Mouse (Mus musculus) bone marrow macrophage, adult 2 months (primary cell): ENCODE measurements around the gene Ddb2. TPM values are rescaled to one million over a fixed set of nuclear protein-coding genes. Genes with fewer than 3 reads are reported as not detected.

Experiments used
- H3K27ac ChIP-seq: 2 replicates; pipeline ENCODE4 v1.5.1; 2012; ENCODE audit warnings: low read depth, low read length; ENCODE audit not compliant: insufficient read depth
- H3K4me1 ChIP-seq: 2 replicates; pipeline ENCODE4 v1.6.1; 2012; ENCODE audit warnings: low read length; ENCODE audit not compliant: control insufficient read depth, insufficient read depth
- H3K4me3 ChIP-seq: 2 replicates; pipeline ENCODE4 v1.5.1; 2012; ENCODE audit warnings: mild to moderate bottlenecking, low read length, moderate library complexity; ENCODE audit not compliant: insufficient read depth
- CTCF ChIP-seq: IDR thresholded peaks from 2 replicates; pipeline ENCODE4 v1.5.1; 2012; ENCODE audit warnings: low read depth, mild to moderate bottlenecking, low read length, moderate library complexity
- POLR2A ChIP-seq: IDR thresholded peaks from 2 replicates; pipeline ENCODE4 v1.6.1; 2012; ENCODE audit warnings: mild to moderate bottlenecking, low read depth, low read length, borderline replicate concordance
- polyA plus RNA-seq: library from polyadenylated mRNA; stranded (reverse); fragments of >200 nt; gene quantifications from 2 replicates; pipeline ENCODE4 v1.2.4, GENCODE M21; 2012; ENCODE audit not compliant: missing spikeins, insufficient read depth, insufficient read length

Ddb2 gene
- polyA plus RNA-seq, 1 experiment: 12.6 TPM

DNA sequence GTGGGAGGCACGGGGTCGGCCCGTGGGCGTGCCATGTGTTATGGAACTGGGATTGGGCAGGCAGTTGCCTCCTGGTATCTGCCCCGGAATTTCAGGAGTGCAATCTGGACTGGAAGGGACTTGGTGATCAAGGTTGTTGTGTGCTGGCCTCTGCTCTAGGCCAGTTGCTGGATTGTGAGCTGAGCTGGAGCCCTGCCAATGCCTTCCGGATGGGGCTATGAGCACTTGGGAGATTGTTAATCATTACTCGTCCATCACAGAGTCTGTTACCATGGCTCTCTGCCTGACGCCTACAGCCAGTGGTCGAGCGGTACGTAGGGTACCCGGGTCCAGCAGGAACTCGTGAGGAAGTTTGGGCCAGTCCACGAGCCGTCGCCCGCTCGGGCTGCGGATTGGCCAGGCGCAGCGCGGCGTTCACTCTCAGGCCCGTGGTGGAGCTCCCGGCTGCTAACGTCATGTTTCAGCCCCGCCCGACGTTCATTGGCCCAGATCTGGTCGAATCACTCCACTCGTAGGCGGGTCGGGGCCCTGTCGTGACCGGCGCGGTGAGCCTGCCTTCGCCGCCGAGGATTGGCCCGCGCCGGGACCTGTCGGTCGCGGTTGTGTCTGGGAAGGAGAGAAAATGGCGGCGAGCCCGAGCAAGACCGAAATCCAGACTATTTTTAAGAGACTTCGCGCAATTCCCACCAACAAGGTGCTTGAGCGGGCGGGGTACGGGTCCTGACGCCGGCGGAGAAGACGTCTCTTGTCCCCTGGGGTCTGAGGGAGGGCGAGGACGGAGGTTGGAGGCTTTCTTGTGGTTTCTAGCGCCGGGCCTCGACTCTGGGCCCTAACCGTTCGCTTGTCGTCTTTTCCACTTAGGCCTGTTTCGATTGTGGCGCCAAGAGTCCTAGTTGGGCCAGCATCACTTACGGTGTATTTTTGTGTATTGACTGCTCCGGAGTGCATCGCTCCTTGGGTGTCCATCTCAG lies 28.2 kb upstream of the Ddb2 start, which contains the start of gene Arfgap2:
Arfgap2 (plus strand) TSS at position 264 of the 971 bp plus-strand sequence.
- Histone ChIP-seq H3K27ac (peak within 1 kb of the TSS; percentile 80), H3K4me3 (peak within 1 kb of the TSS; percentile 84), H3K4me1 (peaks cover 10% of the 10 kb centered on the region)
- TF ChIP-seq CTCF (no peak), POLR2A (no peak)

DNA sequence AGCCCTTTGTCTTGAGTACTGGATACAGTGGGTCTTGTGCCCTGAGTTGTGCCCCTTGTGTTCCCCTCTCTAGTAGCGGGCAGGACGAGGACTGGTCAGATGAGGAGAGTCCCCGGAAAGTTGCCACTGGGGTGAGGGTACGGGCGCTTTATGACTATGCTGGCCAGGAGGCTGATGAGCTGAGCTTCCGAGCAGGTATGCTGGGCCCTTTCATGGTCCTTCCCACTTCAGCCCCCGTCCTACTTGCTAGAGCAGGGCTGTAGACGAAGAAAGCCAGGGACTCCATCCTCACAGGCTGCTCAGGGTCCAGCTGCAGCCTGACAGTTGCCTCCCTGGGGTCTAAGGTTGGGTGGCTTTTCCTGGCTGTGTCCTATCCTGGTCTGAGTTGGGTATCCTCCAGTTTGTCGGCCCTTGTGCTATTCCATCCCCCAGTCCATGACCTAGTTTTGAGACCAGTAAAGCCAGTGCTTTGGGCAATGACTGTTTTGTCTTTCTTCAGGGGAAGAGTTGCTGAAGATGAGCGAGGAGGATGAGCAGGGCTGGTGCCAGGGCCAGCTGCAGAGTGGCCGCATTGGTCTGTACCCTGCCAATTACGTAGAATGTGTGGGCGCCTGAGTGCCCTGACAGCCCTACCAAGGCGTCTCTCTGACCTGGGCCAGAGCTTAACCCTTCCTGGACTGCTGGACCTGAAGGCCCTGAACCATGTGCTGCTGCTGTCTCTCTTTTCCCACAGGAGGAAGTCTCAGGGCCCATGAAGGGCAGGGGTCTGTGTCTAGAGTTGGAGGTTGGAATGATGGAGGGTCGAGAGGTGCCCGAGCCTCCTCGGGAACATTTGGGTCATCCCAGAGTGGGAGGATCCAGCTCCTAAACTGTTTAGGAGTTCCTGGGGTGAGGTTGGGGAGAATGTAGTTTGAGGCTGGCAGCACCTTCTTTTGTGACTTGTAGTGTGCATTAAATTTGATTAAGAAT lies 27.2 kb upstream of the Ddb2 start:
- no peak for TF ChIP-seq POLR2A
- no peak for TF ChIP-seq CTCF
- Histone ChIP-seq H3K27ac (peak overlapping the region; percentile 58; the same call in 1 of the 2 replicates), H3K4me3 (peak overlapping the region; percentile 84), H3K4me1 (peaks cover 10% of the 10 kb centered on the region)

DNA sequence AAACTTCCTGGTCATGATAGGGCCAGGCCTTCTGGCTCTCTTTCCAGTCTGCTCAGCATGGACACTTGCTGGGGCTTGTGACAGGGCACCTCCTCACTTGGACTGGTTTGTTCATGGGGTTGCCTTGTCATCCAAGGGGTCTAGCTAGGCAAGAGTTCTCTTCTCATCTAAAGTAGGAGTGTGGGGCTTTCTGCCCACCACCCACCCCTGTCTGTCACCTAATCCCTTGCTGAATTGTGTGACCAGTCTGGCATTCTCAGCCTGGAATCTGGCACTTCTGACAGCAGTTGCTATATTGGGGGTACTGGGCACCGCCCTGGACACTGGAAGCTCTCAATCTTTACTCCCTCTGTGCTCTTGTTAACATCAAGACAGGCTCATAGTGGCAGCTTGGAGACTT lies 22.7 kb upstream of the Ddb2 start:
- no peak overlapping the region for H3K27ac ChIP-seq
- peaks cover 3% of the 10 kb centered on the region for H3K4me1 ChIP-seq
- TF ChIP-seq POLR2A: no peak
- no peak for TF ChIP-seq CTCF
- no peak overlapping the region for H3K4me3 ChIP-seq

DNA sequence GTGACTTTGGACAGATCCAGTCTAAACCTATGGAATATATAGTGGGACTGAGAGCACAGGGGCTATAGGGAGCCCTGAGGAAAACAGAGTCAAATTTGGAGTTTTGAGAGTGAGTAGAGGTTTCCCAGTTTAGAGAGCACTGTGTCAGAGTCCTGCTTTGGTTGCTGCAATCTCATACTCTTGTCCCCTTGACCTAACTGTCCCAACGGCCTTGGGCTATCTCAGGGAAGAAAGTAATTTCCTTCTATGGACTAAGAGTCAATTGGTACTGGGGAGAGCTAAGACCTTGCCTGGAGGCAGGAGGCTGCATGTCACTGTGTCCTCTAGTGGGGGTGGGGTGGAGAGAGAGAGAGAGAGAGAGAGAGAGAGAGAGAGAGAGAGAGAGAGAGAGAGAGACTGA lies 22.0 kb upstream of the Ddb2 start:
- TF ChIP-seq CTCF (no peak), POLR2A (no peak)
- no peaks in the 10 kb centered on the region for H3K4me1 ChIP-seq
- H3K27ac ChIP-seq: no peak overlapping the region
- H3K4me3 ChIP-seq: no peak overlapping the region

DNA sequence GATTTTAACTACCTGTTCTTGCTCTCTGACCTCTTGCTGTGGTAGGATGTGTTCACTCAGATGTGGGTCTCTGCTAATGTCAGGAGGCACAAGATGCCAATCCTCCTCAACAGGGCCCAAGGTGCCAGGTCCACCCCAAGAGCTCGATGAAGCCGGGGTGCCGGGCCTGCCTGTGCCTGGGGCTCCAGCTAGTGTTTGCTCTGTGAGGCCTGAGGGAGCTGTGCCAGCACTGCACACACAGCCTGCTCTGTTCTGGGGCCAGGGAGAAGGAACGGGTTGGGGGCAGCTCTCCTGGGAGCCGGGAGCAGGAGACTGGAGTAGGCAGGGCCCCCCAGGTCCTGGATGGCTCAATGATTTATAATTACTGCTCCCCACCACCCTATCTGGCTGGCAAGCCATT lies 21.3 kb upstream of the Ddb2 start:
- Histone ChIP-seq H3K27ac (no peak overlapping the region), H3K4me3 (no peak overlapping the region)
- TF ChIP-seq CTCF: no peak
- TF ChIP-seq POLR2A: no peak

DNA sequence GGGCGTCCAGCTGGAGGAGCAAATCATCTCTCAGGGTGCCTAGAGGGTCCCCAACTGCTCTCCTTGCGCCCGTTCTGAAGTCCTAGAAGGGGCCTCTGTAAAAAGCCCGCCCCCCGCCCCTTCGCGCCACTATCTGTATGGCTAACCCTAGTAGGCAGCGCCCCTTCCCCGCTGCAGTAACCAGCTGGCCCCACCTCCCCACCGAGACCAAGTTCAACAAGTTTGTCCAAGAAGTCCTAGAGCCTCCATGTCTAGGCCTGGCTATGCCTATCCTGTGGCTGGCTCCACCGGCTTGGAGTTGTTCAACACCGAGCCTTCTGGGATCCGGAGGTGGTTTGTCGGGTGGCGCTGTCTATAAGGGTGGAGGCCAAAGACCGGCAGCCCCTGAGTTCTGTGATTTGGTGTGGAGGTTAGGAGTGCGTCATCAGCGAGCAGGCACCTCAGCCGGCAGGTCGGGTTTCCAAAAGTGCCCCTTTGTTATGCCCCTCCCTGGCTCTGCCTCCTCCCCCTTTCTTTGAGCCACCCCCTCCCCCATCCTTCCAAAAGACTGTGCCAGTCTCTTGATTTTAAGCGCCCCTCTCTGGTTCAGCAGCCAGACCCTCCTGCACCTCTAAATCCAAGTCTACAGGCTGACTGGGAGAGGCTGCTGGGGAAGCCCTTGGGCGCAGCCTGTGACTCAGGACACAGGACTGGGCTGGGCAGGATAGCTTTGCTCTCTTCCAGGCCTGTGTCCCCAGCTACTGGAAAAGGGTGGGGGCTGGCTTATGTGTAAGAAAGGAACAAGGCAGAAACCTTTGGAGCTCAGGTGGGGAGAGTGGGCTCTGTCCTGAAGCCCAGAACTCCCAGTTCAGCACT lies 20.6 kb upstream of the Ddb2 start:
- no peak for TF ChIP-seq CTCF
- H3K4me3 ChIP-seq: peak overlapping the region; percentile 70
- no peaks in the 10 kb centered on the region for H3K4me1 ChIP-seq
- no peak overlapping the region for H3K27ac ChIP-seq

More for the DNA sequence above, 21.3 kb upstream of the Ddb2 start:
- H3K4me1 ChIP-seq: no peaks in the 10 kb centered on the region

DNA sequence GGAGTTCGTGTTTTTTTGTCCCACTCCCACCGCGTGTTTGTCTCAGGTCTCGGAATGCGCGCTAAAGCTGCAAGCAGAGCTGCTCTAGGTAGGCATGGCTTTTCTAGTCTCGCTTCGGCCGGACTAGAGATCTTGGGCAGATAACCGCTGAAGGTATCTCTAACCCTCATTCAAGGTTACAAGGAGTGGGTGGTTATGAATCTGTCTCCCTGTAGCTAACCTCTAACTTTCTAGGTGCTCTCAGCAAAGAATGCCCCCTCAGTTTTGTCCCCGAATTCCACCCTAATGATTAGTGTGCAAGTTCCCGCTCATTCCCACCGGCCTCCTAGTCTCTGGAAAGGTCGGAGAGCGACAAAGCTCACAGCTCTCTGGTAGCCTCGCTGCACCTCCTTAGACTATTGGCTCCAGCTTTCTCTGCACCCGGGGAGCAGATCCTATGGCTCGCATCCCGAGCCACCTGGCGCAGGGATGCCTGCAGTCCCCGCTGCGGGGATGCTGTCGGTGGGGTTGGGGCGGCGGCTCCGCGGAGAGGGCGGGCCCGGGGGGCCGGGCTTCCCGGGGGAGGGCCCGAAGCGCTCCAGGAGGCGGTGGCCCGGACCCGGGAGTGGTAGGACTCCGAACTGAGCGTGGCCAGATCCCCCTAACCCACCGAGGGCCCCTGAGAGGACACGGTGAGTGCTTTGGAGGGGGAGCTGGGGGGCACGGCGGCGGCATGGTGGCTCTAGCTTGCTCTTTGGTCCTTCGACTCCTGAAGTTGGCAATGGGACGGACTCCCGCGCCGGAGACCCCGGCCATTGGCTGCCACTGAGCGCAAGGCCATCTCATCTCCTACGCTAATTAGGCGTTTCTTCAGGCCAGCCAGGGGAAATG lies 19.7 kb upstream of the Ddb2 start:
- TF ChIP-seq POLR2A: no peak
- no peak for TF ChIP-seq CTCF
- Histone ChIP-seq H3K4me1 (no peaks in the 10 kb centered on the region), H3K4me3 (peak overlapping the region; percentile 70), H3K27ac (no peak overlapping the region)

DNA sequence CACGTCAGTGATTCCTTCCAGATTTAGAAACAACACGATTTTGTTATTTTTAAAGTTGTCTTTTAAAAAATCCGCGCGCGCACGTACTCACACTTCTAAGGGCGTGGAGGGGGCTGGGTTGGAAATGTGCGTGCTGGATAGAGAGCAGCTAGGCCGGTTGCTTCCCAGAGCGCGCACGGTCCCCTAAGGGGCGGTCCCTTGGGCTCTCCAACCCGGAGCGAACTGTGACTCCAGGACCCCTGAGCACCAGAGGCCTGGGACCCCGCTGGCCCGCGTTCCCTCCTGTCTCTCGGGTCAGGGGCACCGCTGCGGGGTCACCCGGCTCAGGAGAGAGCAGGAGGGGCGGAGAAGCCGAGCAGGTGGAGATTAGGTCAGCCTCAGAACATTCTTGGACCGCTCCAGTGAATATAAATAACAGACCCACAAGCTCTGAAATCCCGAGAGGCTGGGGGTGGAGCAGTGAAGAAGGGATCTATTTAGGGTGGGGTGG lies 18.9 kb upstream of the Ddb2 start, which contains the start of gene Pacsin3:
Pacsin3 (plus strand) TSS at position 294 of the 490 bp plus-strand sequence.
- TF ChIP-seq CTCF (no peak), POLR2A (no peak)
- Histone ChIP-seq H3K4me3 (peak within 1 kb of the TSS; percentile 70), H3K27ac (no peak within 1 kb of the TSS), H3K4me1 (no peaks in the 10 kb centered on the region)
